Mouse (Mus musculus) cortical plate, adult 2 months (tissue): ENCODE measurements at regions not wholly inside any gene's neighbourhood (a gene's known extent, or its start where the extent isn't known, plus 50 kb on each side); places are given as distances from the start of the nearest gene placed in this dataset.

Experiments
- CTCF ChIP-seq: fragments of 200-500 bp; IDR thresholded peaks from 2 replicates; pipeline ENCODE4 v1.5.1; 2011; ENCODE audit warnings: mild to moderate bottlenecking, control low read depth, low read length; ENCODE audit not compliant: insufficient read depth; ENCODE audit errors: extremely low read depth
- POLR2A ChIP-seq: fragments of 200-500 bp; IDR thresholded peaks from 2 replicates; pipeline ENCODE4 v1.6.1; 2011; ENCODE audit warnings: mild to moderate bottlenecking, low read length, control low read depth; ENCODE audit not compliant: insufficient read depth; ENCODE audit errors: extremely low read depth

- TF ChIP-seq CTCF, result no peak
- TF ChIP-seq POLR2A, result no peak
Observed at GRCm38 (mm10) chr10:8969586-8969985, 83.7 kb upstream of the Sash1 start.
